14 mouse cellular contexts compared by ENCODE assay signal in the genomic region with DNA sequence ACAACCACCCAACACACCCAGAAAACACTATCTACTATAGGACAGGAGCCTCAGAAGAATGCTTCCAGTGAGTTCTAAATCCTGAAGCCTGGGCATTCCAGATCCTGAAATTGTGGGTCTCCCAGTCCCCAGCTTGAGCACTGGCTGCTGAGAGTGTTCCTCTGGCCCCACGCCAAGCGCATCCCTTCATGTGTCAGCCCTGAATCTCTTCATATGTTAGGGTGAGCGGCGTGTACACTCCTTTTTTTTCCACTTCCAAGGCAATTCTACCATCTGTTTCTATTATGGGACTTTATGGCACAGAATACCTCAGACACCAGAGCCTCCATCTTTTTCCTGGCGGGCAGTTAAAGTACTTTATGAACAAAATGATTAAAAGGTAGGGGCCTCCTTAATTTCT.
A peak's percentile ranks its signal among the peaks of the same experiment; 100 is the strongest.
DNase-seq lines count a peak whose midpoint lies in the region; ATAC-seq lines count a peak whose summit lies in the region.
"Had no signal": no experiment of that assay in that cellular context is flagged by ENCODE, and none has a peak within 500 bp of the region (broad histone marks: within the 10 kb centered on the region; RNA-seq: fewer than 3 reads in every experiment).

No protein-coding gene starts in this region.

- no peak overlapping the region for H3K4me2 ChIP-seq in hindbrain, embryonic 16.5 days (ENCODE audit: low read length)
- no peak overlapping the region for H3K4me2 ChIP-seq in hindbrain, embryonic 12.5 days (replicated peaks)
- no peak overlapping the region for H3K4me2 ChIP-seq in midbrain, embryonic 14.5 days (ENCODE audit: low read length)
- no peak overlapping the region for H3K4me2 ChIP-seq in midbrain, embryonic 13.5 days (replicated peaks)
- H3K4me2 ChIP-seq: liver, embryonic 15.5 days had no signal

- H3K4me3 ChIP-seq in hindbrain, embryonic 16.5 days (ENCODE audit: low read length): no peak overlapping the region
- H3K4me3 ChIP-seq in hindbrain, embryonic 12.5 days: no peak overlapping the region
- H3K4me3 ChIP-seq in midbrain, embryonic 14.5 days (replicated peaks; ENCODE audit: low read depth, low read length): no peak overlapping the region
- no peak overlapping the region for H3K4me3 ChIP-seq in midbrain, embryonic 13.5 days (replicated peaks)
- H3K4me3 ChIP-seq: liver, embryonic 15.5 days; myocyte had no signal

- WGBS in hindbrain, embryonic 16.5 days: 59% methylated on average over 5 of the region's 5 CpGs
- WGBS in hindbrain, embryonic 12.5 days: 81% methylated on average over 5 of the region's 5 CpGs
- WGBS in midbrain, embryonic 14.5 days: 78% methylated on average over 5 of the region's 5 CpGs
- 80% methylated on average over 5 of the region's 5 CpGs for WGBS in midbrain, embryonic 13.5 days

- H3K4me1 ChIP-seq in hindbrain, embryonic 16.5 days (ENCODE audit: control insufficient read depth, insufficient read depth, low read depth, low read length): no peaks in the 10 kb centered on the region
- no peaks in the 10 kb centered on the region for H3K4me1 ChIP-seq in hindbrain, embryonic 12.5 days
- no peaks in the 10 kb centered on the region for H3K4me1 ChIP-seq in midbrain, embryonic 14.5 days (ENCODE audit: control insufficient read depth, insufficient read depth, low read length)
- no peaks in the 10 kb centered on the region for H3K4me1 ChIP-seq in midbrain, embryonic 13.5 days (replicated peaks)
- H3K4me1 ChIP-seq: liver, embryonic 15.5 days had no signal

- no peak overlapping the region for H3K9ac ChIP-seq in hindbrain, embryonic 16.5 days (ENCODE audit: low read depth, low read length)
- no peak overlapping the region for H3K9ac ChIP-seq in hindbrain, embryonic 12.5 days
- H3K9ac ChIP-seq in midbrain, embryonic 14.5 days (replicated peaks; ENCODE audit: low read length): no peak overlapping the region
- no peak overlapping the region for H3K9ac ChIP-seq in midbrain, embryonic 13.5 days (replicated peaks)
- H3K9ac ChIP-seq: liver, embryonic 15.5 days had no signal

- no peak overlapping the region for H3K27ac ChIP-seq in hindbrain, embryonic 16.5 days (ENCODE audit: low read depth, low read length)
- H3K27ac ChIP-seq in hindbrain, embryonic 12.5 days: no peak overlapping the region
- no peak overlapping the region for H3K27ac ChIP-seq in midbrain, embryonic 14.5 days (replicated peaks; ENCODE audit: low read depth, low read length)
- no peak overlapping the region for H3K27ac ChIP-seq in midbrain, embryonic 13.5 days
- H3K27ac ChIP-seq: liver, embryonic 15.5 days had no signal

- peak; percentile 94 to 96 for DNase-seq in cerebellum, postnatal 10 days
- no peak for DNase-seq in cerebellum, adult 11 months
- DNase-seq in midbrain, embryonic 14.5 days: peak; percentile 48
- DNase-seq in layer of hippocampus, adult 9-11 months: peak; percentile 12
- DNase-seq: embryo, embryonic 11 days; heart, adult 18-20 months; kidney, adult 11 months; thymus, postnatal 25 days had no signal

- no peaks in the 10 kb centered on the region for H3K9me3 ChIP-seq in hindbrain, embryonic 16.5 days (ENCODE audit: control insufficient read depth, low read length)
- no peaks in the 10 kb centered on the region for H3K9me3 ChIP-seq in hindbrain, embryonic 12.5 days (replicated peaks)
- H3K9me3 ChIP-seq in midbrain, embryonic 14.5 days (ENCODE audit: control insufficient read depth, low read length): no peaks in the 10 kb centered on the region
- H3K9me3 ChIP-seq in midbrain, embryonic 13.5 days: no peaks in the 10 kb centered on the region
- H3K9me3 ChIP-seq: liver, embryonic 15.5 days had no signal

- peak; percentile 63; the same call in 1 of the 2 replicates for ATAC-seq in hindbrain, embryonic 16.5 days
- ATAC-seq in hindbrain, embryonic 12.5 days (ENCODE audit: low FRiP score): no peak
- no peak for ATAC-seq in midbrain, embryonic 14.5 days (ENCODE audit: low FRiP score, low TSS enrichment)
- ATAC-seq in midbrain, embryonic 13.5 days: no peak
- no peak for ATAC-seq in CD4-positive, CD25-positive, alpha-beta regulatory T cell, adult 4 months

- H3K27me3 ChIP-seq in hindbrain, embryonic 16.5 days (replicated peaks; ENCODE audit: control insufficient read depth, insufficient read depth, low read length): no peaks in the 10 kb centered on the region
- H3K27me3 ChIP-seq in hindbrain, embryonic 12.5 days: no peaks in the 10 kb centered on the region; the same call in 1 of the 2 replicates
- no peaks in the 10 kb centered on the region for H3K27me3 ChIP-seq in midbrain, embryonic 14.5 days (ENCODE audit: control insufficient read depth, insufficient read depth, low read length)
- H3K27me3 ChIP-seq in midbrain, embryonic 13.5 days: no peaks in the 10 kb centered on the region
- H3K27me3 ChIP-seq: liver, embryonic 15.5 days had no signal

- H3K36me3 ChIP-seq in hindbrain, embryonic 16.5 days (ENCODE audit: control insufficient read depth, insufficient read depth, low read length): no peaks in the 10 kb centered on the region
- no peaks in the 10 kb centered on the region for H3K36me3 ChIP-seq in hindbrain, embryonic 12.5 days
- H3K36me3 ChIP-seq in midbrain, embryonic 14.5 days (ENCODE audit: control insufficient read depth, insufficient read depth, low read length): no peaks in the 10 kb centered on the region
- no peaks in the 10 kb centered on the region for H3K36me3 ChIP-seq in midbrain, embryonic 13.5 days
- H3K36me3 ChIP-seq: liver, embryonic 15.5 days had no signal
